Mouse (Mus musculus) stomach, postnatal 0 days (tissue): ENCODE measurements at regions not wholly inside any gene's neighbourhood (a gene's known extent, or its start where the extent isn't known, plus 50 kb on each side); places are given as distances from the start of the nearest gene placed in this dataset.

Experiments used
- CTCF ChIP-seq: IDR thresholded peaks from 2 replicates; pipeline ENCODE4 v1.5.1; 2016; ENCODE audit warnings: antibody characterized with exemption, low read depth, mild to moderate bottlenecking, moderate library complexity
- EP300 ChIP-seq: optimal IDR thresholded peaks from 2 replicates; pipeline ENCODE3; 2016; ENCODE audit warnings: antibody characterized with exemption

DNA sequence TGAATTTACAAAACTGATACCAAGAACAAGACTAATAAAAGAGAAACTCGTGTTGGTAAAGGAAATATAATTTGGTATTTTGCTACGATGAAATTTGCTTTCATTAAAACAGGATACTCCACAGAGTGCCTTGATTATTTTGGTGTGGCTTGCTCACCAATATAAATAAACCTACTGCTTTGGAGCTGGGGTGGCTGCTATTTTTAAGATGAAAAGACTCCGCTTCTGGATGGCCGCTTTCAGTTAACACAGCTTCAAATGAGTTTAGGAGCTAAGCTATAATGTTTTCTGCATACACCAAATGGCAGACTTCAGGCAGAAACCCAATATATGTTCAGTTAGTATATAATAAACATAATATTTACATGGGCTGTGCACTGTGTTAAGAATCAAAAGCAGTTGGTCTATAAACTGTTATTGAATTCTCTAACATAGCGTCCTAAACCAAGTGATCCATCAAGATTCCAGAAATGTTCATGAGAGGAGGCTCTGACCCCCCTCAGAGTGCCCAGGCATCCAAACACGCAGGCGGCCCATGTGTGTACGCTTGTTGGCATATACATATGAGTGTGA, 215.1 kb upstream of the Pou3f3 start:
- TF ChIP-seq CTCF (no peak), EP300 (no peak)
